Mouse (Mus musculus) Muller cell, postnatal 12 days (primary cell): ENCODE measurements around the gene Tvp23b.

ENCODE experiments used
- DNase-seq: peaks from one replicate; pipeline ENCODE4 v3.0.0-alpha.2; 2015; ENCODE audit errors: inconsistent ontology term

Tvp23b gene

DNA sequence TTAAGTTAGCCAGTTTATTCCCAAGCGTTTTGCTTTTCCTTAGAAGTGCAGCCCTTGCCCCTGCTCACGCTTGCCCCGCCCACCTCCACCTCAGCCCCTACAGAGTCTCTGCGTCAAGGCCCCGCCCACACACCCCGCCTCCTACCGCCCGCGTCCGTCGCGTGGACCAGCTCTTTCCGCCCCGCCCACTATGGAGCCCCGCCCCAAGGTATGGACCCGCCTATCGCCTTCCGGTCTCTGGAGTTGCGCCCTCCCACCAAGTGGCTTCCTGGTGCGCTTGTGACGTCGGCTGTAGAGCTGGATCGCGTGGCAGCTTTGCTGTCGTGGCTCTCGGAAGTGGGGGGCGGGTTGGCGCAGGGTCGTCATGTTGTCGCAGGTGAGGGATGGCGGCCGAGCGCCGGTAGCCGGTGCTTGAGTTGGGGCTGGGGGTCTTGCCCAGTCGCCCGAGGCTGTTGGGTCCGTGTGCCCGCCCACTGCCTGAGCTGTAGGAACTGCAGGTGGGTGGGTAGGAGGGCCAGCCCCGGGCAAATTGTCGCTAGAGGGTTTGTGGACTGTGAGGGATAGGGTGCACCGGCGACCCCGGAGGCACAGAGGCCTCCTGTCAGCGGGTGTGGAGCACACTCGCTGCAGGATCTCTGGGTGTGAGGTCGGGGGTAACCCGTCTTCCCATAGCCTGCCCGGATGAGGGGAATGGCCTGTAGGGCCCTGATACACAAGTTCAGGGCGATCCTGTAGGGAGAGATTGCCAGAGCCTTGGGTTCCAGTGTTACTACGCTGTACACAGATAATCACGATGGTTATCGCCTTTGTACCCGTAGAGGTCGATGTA is at the start of gene Tvp23b:
Gene Tvp23b (plus strand): TSS at position 236 of the 829 bp plus-strand sequence.
- peak; percentile 99 for DNase-seq

DNA sequence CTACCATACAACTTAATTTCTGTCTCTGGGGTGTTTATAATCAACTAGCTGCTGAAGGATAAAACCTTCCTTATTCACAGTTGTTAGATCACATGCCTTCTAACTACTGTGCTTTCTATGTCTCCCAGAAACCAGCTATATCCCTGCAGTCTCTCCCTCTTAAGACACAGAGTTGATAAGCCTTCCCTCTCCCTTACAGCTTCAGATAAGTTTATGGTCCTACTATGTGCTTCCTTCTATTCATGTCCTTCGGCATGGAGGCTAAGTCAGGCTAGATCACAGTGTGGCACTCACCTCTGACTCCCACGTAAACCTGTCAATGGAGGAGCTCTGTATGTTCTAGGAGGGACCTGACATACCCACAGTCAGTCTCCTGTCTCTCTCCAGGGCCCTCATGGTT is 48.9 kb upstream of the Tvp23b start:
- no peak for DNase-seq

GRCm38 (mm10) chr11:62831906-62832305 is 47.3 kb upstream of the Tvp23b start:
- DNase-seq: peak; percentile 40

DNA sequence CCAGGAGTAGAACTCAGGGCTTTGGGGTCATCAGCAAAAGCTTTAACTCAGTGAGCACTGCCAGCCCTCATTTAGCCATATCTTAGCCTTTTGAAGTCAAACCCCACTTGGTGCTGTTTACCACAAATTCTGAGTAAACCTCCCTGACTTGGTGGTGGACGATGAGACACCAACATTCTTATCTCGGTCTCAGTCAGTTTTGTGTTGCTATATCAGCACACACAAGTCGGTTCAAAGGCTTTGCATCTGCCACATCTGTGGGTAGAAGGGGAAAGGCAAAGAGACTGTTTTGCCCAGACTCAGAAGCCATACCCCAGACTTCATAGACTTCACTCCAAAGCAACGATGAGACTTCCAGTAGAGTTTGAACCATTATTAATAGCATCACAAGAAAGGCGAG is 34.7 kb upstream of the Tvp23b start:
- DNase-seq: no peak

GRCm38 (mm10) chr11:62845730-62846129 is 33.5 kb upstream of the Tvp23b start:
- no peak for DNase-seq

DNA sequence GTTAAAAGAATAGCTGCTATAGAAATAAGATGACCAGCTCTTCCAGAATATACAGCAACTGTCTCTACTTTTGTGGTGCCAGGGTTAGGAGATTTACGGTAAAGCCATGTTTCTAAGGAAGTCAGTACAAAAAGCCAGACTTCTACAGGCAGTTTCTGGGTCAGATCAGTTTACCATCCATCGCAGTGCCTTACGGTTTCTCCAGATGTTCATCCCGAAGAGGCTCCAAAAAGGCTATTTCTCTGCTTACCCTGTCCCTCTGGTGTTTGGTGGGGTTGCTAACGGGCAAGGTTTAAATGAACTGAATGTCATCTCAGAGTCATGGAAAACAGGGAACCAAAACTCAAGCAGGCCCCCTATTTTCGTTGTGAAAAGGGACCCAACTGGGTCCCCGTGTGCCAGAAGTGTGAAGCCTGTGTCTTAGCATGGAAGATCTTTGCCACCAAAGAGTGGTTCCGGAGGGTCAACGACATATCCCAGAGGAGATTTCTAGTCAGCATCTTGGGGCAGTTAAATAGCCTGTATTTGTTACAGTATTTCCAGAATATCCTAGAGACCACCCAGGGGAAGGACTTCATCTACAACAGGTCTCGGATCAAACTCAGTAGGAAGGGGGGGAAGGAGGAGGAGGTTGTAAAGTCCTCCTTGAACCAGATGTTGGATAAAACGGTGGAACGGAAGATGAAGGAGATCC is 32.1 kb upstream of the Tvp23b start, which contains the start of gene Fbxw10:
Gene Fbxw10 (plus strand): TSS at position 109 of the 694 bp plus-strand sequence.
- DNase-seq: peak; percentile 34

DNA sequence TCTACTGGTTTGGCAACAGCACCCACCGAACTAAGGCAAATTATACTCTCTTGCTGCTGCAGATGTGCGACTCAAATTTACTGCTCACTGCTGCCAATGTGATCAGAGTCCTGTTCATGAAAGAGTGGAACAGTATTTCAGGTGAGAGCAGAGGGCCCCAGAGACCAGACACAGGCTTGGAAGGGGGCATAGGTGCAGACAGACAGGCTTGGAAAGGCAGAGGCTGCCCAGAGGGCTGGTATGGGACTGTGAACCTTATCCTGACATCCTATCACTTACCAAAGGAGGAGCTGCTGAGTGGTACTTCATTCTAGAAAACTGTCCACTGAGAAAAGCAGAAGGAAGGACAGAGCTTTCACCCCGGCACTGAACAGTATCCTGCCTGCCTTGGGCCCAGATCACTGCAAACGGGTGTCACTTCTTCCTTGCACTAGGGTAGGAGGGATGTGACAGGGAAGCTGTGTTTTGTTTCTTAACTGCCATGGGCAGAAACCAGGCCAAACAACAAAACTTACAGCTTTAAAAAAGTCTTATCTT is 31.5 kb upstream of the Tvp23b start:
- DNase-seq: no peak

- DNase-seq: no peak
Measured at GRCm38 (mm10) chr11:62848301-62848700, 31.0 kb upstream of the Tvp23b start.

DNA sequence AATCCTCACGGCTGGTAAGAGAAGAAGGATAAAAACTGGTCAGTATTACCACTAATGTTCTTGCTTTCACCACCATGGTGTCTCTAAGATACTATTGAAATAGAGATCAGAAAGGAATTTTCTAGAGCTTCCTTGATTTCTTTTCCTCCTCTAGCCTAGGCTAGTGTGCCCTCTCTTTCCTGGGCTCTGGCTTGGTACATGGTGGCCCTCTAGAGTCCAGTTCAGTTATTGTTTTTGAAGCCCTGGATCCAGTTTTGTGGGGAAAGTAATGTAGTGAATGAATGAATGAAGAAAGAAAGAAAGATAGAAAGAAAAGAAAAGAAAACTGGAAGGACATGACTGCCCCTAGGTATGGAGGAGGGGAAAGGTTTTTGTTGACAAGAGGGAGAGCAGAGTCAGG is 28.1 kb upstream of the Tvp23b start:
- peak; percentile 19 for DNase-seq

DNA sequence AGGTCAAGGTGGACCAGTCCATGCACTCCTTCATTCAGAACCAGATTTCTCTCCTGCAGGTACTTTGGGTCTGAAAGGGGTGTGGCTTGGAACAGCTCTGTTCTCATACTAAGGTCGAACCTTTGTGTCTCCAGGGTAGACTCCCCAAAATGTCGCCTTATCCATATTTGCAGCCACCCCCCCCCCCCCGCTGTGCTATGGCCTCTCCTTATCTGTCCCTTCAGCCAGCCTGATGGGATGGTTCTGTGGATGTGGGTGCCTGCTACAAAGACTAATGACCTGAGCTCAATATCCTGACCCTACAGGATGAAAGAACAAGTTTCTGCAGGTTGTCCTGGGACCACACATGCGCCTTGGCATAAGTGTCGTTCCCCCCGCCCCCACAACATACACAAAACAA is 25.9 kb upstream of the Tvp23b start:
- DNase-seq: no peak

GRCm38 (mm10) chr11:62865562-62865961 is 13.7 kb upstream of the Tvp23b start:
- no peak for DNase-seq

DNA sequence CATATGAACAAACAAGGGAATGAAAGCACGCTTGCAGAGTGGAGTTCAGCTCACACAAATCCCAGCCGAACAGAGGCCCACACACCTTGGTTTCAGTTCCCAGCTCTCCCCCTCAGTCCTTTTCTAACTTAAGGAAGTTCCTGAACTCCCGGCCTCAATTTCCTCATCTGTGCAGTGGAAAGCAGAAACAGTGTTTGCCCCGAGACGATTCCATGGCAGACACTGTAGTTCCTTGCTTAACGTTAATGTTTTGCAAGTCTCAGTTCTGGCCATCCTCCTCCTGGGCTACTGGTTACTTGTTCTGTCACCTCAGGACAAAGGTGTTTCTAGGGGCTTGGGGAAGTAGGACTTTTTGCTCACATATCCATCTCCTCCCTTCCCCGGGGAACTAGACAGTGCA is 12.6 kb upstream of the Tvp23b start:
- DNase-seq: no peak

- DNase-seq: no peak
Measured at GRCm38 (mm10) chr11:62869201-62869600, 10.1 kb upstream of the Tvp23b start.

DNA sequence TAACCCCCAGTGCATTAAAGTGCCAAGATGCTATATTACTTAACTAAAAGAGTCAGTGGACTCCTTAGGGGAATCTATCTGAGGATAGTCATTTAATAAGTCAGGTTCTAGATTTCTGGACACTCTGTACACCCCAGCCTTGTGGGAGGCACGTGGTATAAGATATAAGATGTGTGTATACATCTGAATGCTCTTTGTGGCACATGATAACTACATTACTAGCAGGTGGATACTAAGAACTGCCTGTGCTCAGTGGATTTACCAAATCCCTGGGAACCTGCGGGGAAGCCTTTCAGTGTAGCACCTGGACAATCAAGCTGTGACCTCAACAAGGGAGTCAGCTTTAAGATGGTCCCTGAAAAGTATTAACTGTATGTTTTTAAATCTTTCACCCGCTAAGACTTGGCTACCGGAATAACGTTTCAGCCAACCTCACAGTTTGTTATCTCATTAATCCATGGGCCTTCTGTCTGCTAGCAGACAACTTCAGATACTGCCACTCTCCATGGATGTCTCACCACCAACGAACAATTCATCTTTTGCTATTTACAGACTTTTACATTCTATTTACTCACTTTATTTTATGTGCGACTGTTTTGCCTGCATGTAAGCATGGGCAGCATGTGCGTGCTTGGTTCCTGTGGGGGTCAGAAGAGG is 9.4 kb upstream of the Tvp23b start:
- no peak for DNase-seq

DNA sequence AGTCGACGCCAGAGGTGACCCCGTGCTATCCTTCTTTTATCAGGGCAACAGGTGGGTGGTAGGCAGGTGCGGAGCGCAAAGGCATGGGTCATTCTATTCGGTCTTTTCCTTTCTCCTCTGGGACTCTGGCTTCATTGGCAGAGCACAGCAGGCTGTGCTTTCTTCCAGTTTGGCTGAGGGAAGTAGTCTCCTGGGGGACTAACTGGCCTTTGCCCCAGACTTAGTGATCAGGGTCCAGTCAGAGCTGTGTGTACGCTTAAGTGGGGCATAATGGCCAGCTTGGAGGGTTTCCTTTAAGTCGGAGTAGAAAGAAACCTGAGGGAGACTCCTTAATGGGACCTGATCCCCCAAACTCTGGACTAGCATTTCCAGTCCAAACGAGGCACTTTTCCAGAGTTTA is 5.8 kb upstream of the Tvp23b start:
- no peak for DNase-seq

GRCm38 (mm10) chr11:62875696-62876095 is 3.6 kb upstream of the Tvp23b start:
- DNase-seq: no peak

DNA sequence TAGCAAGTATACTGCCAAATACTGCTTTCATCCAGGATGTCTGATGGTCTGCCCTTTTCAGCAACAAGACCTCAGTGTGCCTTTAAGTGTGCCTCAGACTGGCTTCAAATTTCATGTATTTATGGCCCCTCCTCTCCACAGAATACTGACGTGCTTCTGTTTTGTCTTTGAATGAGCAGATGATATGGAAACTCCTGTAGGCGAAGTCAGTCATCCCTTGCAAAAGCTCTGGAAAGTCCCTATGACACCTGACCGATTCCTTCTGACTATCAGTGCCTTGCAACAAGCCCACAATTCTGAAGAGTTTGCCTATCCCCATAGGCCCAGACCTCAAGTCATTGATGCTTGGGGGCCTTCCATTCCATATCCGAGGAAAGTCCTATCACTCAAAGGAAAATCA is 2.8 kb upstream of the Tvp23b start:
- no peak for DNase-seq

DNA sequence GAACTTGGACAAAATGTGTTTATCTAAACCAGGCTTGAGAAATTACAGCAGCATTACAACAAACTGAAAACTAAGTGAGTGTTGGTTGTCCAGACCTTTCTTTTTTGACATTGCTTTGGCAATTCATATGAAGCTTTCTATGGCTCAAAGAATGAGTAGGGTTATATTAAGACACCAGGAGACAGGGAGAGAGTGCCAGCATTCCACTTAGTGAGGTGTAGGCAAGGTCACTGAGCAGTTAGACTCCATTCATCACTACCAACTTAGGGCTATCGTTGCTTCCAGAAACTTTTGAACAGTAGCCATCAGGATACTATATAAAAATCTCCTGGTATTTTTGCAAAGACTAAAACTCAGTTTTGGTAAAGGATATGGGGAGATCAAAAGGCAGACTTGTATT is 1.9 kb upstream of the Tvp23b start:
- DNase-seq: no peak

DNA sequence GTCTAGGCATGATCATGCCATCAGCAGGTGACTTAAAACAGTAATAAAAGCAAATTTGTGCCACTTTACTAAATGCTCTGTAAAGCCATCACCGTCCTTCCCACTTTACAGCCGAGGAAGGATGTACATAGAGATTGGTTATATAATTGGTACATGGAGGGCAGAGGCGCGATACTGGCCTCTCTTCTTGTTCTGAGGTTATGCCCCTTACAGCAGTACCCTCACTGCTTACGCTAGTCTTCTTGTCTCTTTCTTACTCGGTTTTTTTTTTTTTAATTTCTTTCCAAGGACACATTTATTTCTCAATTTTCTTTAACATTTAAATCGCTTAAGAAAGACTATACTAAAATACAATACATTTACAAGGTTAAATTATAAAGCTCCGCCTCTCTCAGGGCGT is 527 bp upstream of the Tvp23b start:
- no peak for DNase-seq

DNA sequence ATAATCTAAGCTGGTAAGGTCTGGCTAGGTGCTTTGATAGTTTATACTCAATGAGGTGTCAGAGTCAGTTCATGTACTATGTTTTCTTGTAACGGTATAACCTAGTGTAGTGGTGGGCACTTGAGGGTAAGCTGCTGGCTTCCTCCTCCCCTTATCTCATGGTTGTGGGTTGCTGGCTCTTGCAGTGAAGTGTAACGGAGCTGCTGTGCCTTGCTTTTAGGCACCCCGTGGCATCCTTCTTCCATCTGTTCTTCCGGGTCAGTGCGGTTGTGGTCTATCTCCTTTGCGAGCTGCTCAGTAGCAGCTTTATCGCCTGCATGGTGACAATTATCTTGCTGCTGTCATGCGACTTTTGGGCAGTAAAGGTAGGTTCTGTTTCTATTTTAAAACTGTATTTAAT is 4.2 kb downstream of the Tvp23b start:
- DNase-seq: no peak

- no peak for DNase-seq
Measured at GRCm38 (mm10) chr11:62885323-62885722, 6.1 kb downstream of the Tvp23b start.

- no peak for DNase-seq
Measured at GRCm38 (mm10) chr11:62890796-62891195, 11.5 kb downstream of the Tvp23b start.
